10 mouse cellular contexts compared by ENCODE assay signal in genomic region chr4:63561861-63562675, GRCm38 (mm10). TPM values are rescaled to one million over a fixed set of nuclear protein-coding genes. Genes with fewer than 3 reads are reported as not detected.
DNase-seq lines count a peak whose midpoint lies in the region; ATAC-seq and TF ChIP-seq lines count a peak whose summit lies in the region.
"Had no signal": no experiment of that assay in that cellular context is flagged by ENCODE, and none has a peak within 500 bp of the region (broad histone marks: within the 10 kb centered on the region; RNA-seq: fewer than 3 reads in every experiment).

No protein-coding gene starts in this region.

- H3K4me2 ChIP-seq in liver, postnatal 0 days (ENCODE audit: low read depth, low read length) = peak overlapping the region; percentile 95
- H3K4me2 ChIP-seq in hindbrain, postnatal 0 days (ENCODE audit: low read depth, low read length) = no peak overlapping the region

- H3K27me3 ChIP-seq in liver, postnatal 0 days (ENCODE audit: insufficient read depth, low read length) = no peaks in the 10 kb centered on the region
- no peaks in the 10 kb centered on the region for H3K27me3 ChIP-seq in hindbrain, postnatal 0 days (ENCODE audit: insufficient read depth, low read length)

- peak; percentile 26; the same call in 1 of the 2 replicates for TF ChIP-seq EP300 in liver, postnatal 0 days (IDR thresholded peaks at IDR 0.05; ENCODE audit: low read depth)

- H3K36me3 ChIP-seq in liver, postnatal 0 days (replicated peaks; ENCODE audit: insufficient read depth, low read length) = peaks cover 13% of the 10 kb centered on the region
- H3K36me3 ChIP-seq in hindbrain, postnatal 0 days (ENCODE audit: insufficient read depth, low read length) = no peaks in the 10 kb centered on the region

- peak overlapping the region; percentile 96 for H3K27ac ChIP-seq in bone marrow macrophage, adult 2 months (ENCODE audit: insufficient read depth, low read depth, low read length)
- H3K27ac ChIP-seq in liver, postnatal 0 days (ENCODE audit: low read depth) = peak overlapping the region; percentile 96
- no peak overlapping the region for H3K27ac ChIP-seq in hindbrain, postnatal 0 days

- no peak for TF ChIP-seq POLR2A in bone marrow macrophage, adult 2 months (IDR thresholded peaks at IDR 0.05; ENCODE audit: borderline replicate concordance, low read depth, low read length)

- peak; percentile 61 to 65 for DNase-seq in kidney, adult 8-10 months
- no peak for DNase-seq in kidney, postnatal 10 days
- DNase-seq in liver, postnatal 0 days = peak; percentile 36
- DNase-seq in thymus, postnatal 0 days (ENCODE audit: low spot score) = peak; percentile 74
- DNase-seq in adrenal gland, postnatal 36 days = no peak
- no peak for DNase-seq in adipocyte (ENCODE audit: low spot score)
- DNase-seq in hindbrain, postnatal 0 days (ENCODE audit: low spot score) = no peak
- DNase-seq: cerebellum, postnatal 36 days had no signal

- peaks cover 43% of the 10 kb centered on the region for H3K4me1 ChIP-seq in bone marrow macrophage, adult 2 months (ENCODE audit: control insufficient read depth, insufficient read depth, low read length)
- H3K4me1 ChIP-seq in liver, postnatal 0 days (ENCODE audit: insufficient read depth) = peaks cover 54% of the 10 kb centered on the region
- H3K4me1 ChIP-seq in hindbrain, postnatal 0 days (ENCODE audit: insufficient read depth, low read length) = no peaks in the 10 kb centered on the region; the same call in 1 of the 2 replicates

- no peaks in the 10 kb centered on the region for H3K9me3 ChIP-seq in liver, postnatal 0 days (ENCODE audit: low read length)
- H3K9me3 ChIP-seq in hindbrain, postnatal 0 days (ENCODE audit: low read length) = no peaks in the 10 kb centered on the region

- WGBS in liver, postnatal 0 days (ENCODE audit: insufficient replicate concordance) = 19% methylated on average over 7 of the region's 7 CpGs
- WGBS in hindbrain, postnatal 0 days = 80% methylated on average over 7 of the region's 7 CpGs

- H3K4me3 ChIP-seq in bone marrow macrophage, adult 2 months (ENCODE audit: insufficient read depth, low read length) = peak overlapping the region; percentile 47
- H3K4me3 ChIP-seq in liver, postnatal 0 days (ENCODE audit: low read depth, low read length) = peak overlapping the region; percentile 34
- no peak overlapping the region for H3K4me3 ChIP-seq in hindbrain, postnatal 0 days (ENCODE audit: low read length)

- peak overlapping the region; percentile 46; the same call in 1 of the 2 replicates for H3K9ac ChIP-seq in liver, postnatal 0 days (replicated peaks)
- no peak overlapping the region for H3K9ac ChIP-seq in hindbrain, postnatal 0 days (replicated peaks; ENCODE audit: low read length)

- TF ChIP-seq CTCF in bone marrow macrophage, adult 2 months (IDR thresholded peaks at IDR 0.05; ENCODE audit: low read depth, low read length) = no peak
- no peak for TF ChIP-seq CTCF in liver, postnatal 0 days (IDR thresholded peaks at IDR 0.05; ENCODE audit: low read depth)
- no peak for TF ChIP-seq CTCF in hindbrain, postnatal 0 days (IDR thresholded peaks at IDR 0.05; ENCODE audit: low read depth)

- ATAC-seq in liver, postnatal 0 days = peak; percentile 64
- no peak for ATAC-seq in hindbrain, postnatal 0 days
- ATAC-seq: midbrain, embryonic 16.5 days had no signal

RNA-seq across cellular contexts. Expression of gene Tmem268, which starts 3.5 kb away (rescaled TPM):
- 5.7 and 6.9 TPM in 2 replicates for polyA plus RNA-seq in bone marrow macrophage, adult 2 months (2012; ENCODE audit: insufficient read depth, insufficient read length, missing spikeins)
- polyA plus RNA-seq in liver, postnatal 0 days (2015; fragmentation: Nextera tagmentation; extraction: Ambion mirVana) = 13.1 and 17.3 TPM in 2 replicates
- 13.7 and 14.9 TPM in 2 replicates for polyA plus RNA-seq in thymus, postnatal 0 days (2015; fragmentation: Nextera tagmentation; extraction: Ambion mirVana)
- 10 to 100 TPM in 1 of 2 experiments, 1 to 10 TPM in 1; 8.2 to 17.6 TPM for total RNA-seq in adrenal gland, postnatal 36 days (2021)
- total RNA-seq in hindbrain, postnatal 0 days (2014; rRNA removed) = 3.2 and 7.9 TPM in 2 replicates
- 3.9 and 4.1 TPM in 2 replicates for polyA plus RNA-seq in hindbrain, postnatal 0 days (2015; fragmentation: Nextera tagmentation; extraction: Ambion mirVana)

RNA-seq across cellular contexts. Expression of gene Atp6v1g1, which starts 17.5 kb away (rescaled TPM):
- 270 and 275 TPM in 2 replicates for polyA plus RNA-seq in bone marrow macrophage, adult 2 months (2012; ENCODE audit: insufficient read depth, insufficient read length, missing spikeins)
- 148 and 152 TPM in 2 replicates for polyA plus RNA-seq in liver, postnatal 0 days (2015; fragmentation: Nextera tagmentation; extraction: Ambion mirVana)
- 373 and 381 TPM in 2 replicates for polyA plus RNA-seq in thymus, postnatal 0 days (2015; fragmentation: Nextera tagmentation; extraction: Ambion mirVana)
- total RNA-seq in adrenal gland, postnatal 36 days (2021) = 100 to 1,000 TPM; 186 to 187 TPM
- 125 and 136 TPM in 2 replicates for total RNA-seq in hindbrain, postnatal 0 days (2014; rRNA removed)
- polyA plus RNA-seq in hindbrain, postnatal 0 days (2015; fragmentation: Nextera tagmentation; extraction: Ambion mirVana) = 357 and 367 TPM in 2 replicates

RNA-seq across cellular contexts. Expression of gene Gm11213, which starts 43.0 kb away (rescaled TPM):
- not detected in 2 replicates for polyA plus RNA-seq in bone marrow macrophage, adult 2 months (2012; ENCODE audit: insufficient read depth, insufficient read length, missing spikeins)
- not detected in 2 replicates for polyA plus RNA-seq in liver, postnatal 0 days (2015; fragmentation: Nextera tagmentation; extraction: Ambion mirVana)
- polyA plus RNA-seq in thymus, postnatal 0 days (2015; fragmentation: Nextera tagmentation; extraction: Ambion mirVana) = not detected in 2 replicates
- not detected for total RNA-seq in adrenal gland, postnatal 36 days (2021)
- not detected in 2 replicates for total RNA-seq in hindbrain, postnatal 0 days (2014; rRNA removed)
- not detected in 2 replicates for polyA plus RNA-seq in hindbrain, postnatal 0 days (2015; fragmentation: Nextera tagmentation; extraction: Ambion mirVana)
- polyA plus RNA-seq: midbrain, embryonic 16.5 days had no signal

Comparison
In these comparisons a context has a peak if more than half of its experiments do, and no peak if none do; other contexts are left out.
1. DNase-seq: peak in kidney, adult 8-10 months (2 of 2), liver, postnatal 0 days (single experiment) and thymus, postnatal 0 days (single experiment); none in kidney, postnatal 10 days (single experiment), adrenal gland, postnatal 36 days (0 of 2), adipocyte (single experiment) and hindbrain, postnatal 0 days (single experiment).